Mouse (Mus musculus) C2C12 (cell line): Measurements from ENCODE around the gene Rps6kb2. TPM values are rescaled to one million over a fixed set of nuclear protein-coding genes. Genes with fewer than 3 reads are reported as not detected.

ENCODE experiments used
- H3K27me3 ChIP-seq: one replicate; pipeline ENCODE4 v1.6.1; 2011; ENCODE audit not compliant: control insufficient read depth, insufficient read depth, insufficient read length
- H3K36me3 ChIP-seq: one replicate; pipeline ENCODE4 v1.6.1; 2011; ENCODE audit not compliant: control insufficient read depth, insufficient read depth
- H3K4me3 ChIP-seq: one replicate; pipeline ENCODE4 v1.5.1; 2011; ENCODE audit warnings: mild to moderate bottlenecking, control low read depth; ENCODE audit not compliant: poor library complexity, insufficient read depth, severe bottlenecking
- H3K79me2 ChIP-seq: one replicate; pipeline ENCODE4 v1.6.1; 2011; ENCODE audit not compliant: control insufficient read depth, insufficient read depth
- H3K79me3 ChIP-seq: one replicate; pipeline ENCODE4 v1.6.1; 2011; ENCODE audit warnings: low read depth, control low read depth
- H3ac ChIP-seq: one replicate; pipeline ENCODE3; 2011; ENCODE audit warnings: low read depth; ENCODE audit not compliant: control insufficient read depth, insufficient read length
- CEBPB ChIP-seq: IDR thresholded peaks from one replicate; pipeline ENCODE4 v1.6.1; 2011; ENCODE audit warnings: low read depth, mild to moderate bottlenecking, control low read depth, moderate library complexity
- CTCF ChIP-seq: IDR thresholded peaks from one replicate; pipeline ENCODE4 v1.5.1; 2011; ENCODE audit not compliant: control insufficient read depth, insufficient read depth, insufficient read length
- FOSL1 ChIP-seq: IDR thresholded peaks from one replicate; pipeline ENCODE4 v1.8.0; 2011; ENCODE audit warnings: mild to moderate bottlenecking, low read length; ENCODE audit not compliant: poor library complexity, insufficient read depth, severe bottlenecking
- MAX ChIP-seq: IDR thresholded peaks from one replicate; pipeline ENCODE4 v1.6.1; 2011; ENCODE audit warnings: mild to moderate bottlenecking, control low read depth
- MYOD1 ChIP-seq: IDR thresholded peaks from one replicate; pipeline ENCODE4 v1.6.1; 2011; ENCODE audit warnings: low read depth; ENCODE audit not compliant: control insufficient read depth, insufficient read length
- MYOG ChIP-seq: IDR thresholded peaks from one replicate; pipeline ENCODE4 v1.6.1; 2011; ENCODE audit not compliant: control insufficient read depth, insufficient read length; ENCODE audit errors: extremely low read depth
- USF1 ChIP-seq: IDR thresholded peaks from one replicate; pipeline ENCODE4 v1.6.1; 2011; ENCODE audit warnings: low read depth, mild to moderate bottlenecking, control low read depth, moderate library complexity
- polyA plus RNA-seq: library from polyadenylated mRNA; unstranded; fragments of >200 nt; fragmentation: generic; extraction: Trizol; gene quantifications from one replicate; pipeline ENCODE4 v1.2.1, GENCODE M21; 2012; ENCODE audit warnings: missing spikeins

Gene Rps6kb2
- polyA plus RNA-seq, 1 experiment: 19.7 TPM

DNA sequence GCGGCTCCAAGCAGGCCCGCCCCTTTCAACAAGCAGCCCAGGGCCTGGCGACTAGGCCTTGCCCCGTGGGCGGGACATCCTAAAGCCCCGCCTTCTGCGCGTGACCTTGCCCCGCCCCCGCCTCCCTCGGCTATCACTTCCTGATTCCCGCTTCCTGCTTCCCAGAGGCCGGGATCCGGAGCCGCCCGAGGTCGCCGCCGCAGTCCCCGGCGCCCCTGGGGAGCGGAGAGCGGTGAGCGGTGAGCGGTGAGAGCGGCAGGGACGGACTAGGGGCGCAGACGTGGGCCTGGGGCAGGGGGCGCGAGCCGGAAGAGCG, 14.7 kb downstream of the Rps6kb2 start, which contains the start of gene Coro1b:
Coro1b (plus strand) TSS at position 129 of the 316 bp plus-strand sequence.
- H3K79me2 ChIP-seq: peaks cover 28% of the 10 kb centered on the region
- H3K27me3 ChIP-seq: no peaks in the 10 kb centered on the region
- H3K79me3 ChIP-seq: peaks cover 15% of the 10 kb centered on the region
- H3ac ChIP-seq: peak within 1 kb of the TSS; percentile 97
- peaks cover 19% of the 10 kb centered on the region for H3K36me3 ChIP-seq
- H3K4me3 ChIP-seq: peak within 1 kb of the TSS; percentile 74
- TF ChIP-seq FOSL1 (no peak), MYOD1 (no peak), MAX (peak; percentile 24), CTCF (no peak), USF1 (peak; percentile 68), MYOG (no peak), CEBPB (no peak)

DNA sequence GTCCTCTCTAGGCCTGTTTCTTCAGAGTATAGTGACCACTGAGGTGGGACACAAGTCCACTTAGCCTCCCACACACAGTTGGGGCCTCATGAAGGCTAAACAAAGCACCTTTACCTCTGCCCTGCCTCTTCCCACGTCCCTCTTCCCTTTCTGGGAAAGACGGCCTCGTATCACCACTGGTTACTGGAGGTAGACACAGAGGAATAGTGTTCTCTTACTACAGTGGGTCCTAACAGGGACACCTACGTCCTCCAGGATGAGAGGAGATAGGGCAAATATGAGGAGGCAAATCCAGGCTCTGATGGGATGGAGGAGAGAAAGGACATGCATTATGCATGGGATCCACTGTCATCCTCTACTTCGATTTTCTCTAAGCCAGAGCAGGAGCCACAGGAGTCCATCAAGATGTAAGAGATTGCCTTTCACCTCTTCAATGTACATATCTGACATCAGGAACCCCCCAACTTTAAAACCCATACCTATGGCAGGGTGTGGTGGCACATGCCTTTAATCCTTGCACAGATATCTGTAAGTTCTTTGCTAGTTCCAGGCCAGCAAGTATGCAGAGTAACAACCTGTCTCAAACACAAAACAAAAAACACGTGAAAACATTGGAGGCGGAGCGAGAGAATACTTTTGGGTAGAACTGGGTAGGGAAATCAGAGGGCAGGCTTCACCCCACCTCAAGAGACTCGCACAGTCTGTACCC, 15.2 kb downstream of the Rps6kb2 start:
- Histone ChIP-seq H3K79me3 (peaks cover 15% of the 10 kb centered on the region), H3K79me2 (peaks cover 28% of the 10 kb centered on the region), H3K36me3 (peaks cover 18% of the 10 kb centered on the region), H3K4me3 (no peak overlapping the region), H3ac (peak overlapping the region; percentile 31), H3K27me3 (no peaks in the 10 kb centered on the region)
- no peak for TF ChIP-seq CEBPB
- TF ChIP-seq CTCF: no peak
- no peak for TF ChIP-seq MYOG
- TF ChIP-seq USF1: no peak
- no peak for TF ChIP-seq MAX
- no peak for TF ChIP-seq MYOD1
- no peak for TF ChIP-seq FOSL1

GRCm38 (mm10) chr19:4147022-4147405, 16.1 kb downstream of the Rps6kb2 start:
- H3ac ChIP-seq: no peak overlapping the region
- peaks cover 15% of the 10 kb centered on the region for H3K79me3 ChIP-seq
- H3K4me3 ChIP-seq: no peak overlapping the region

GRCm38 (mm10) chr19:4146366-4147021, 16.7 kb downstream of the Rps6kb2 start:
- H3K79me3 ChIP-seq: peaks cover 15% of the 10 kb centered on the region
- H3K27me3 ChIP-seq: no peaks in the 10 kb centered on the region
- H3ac ChIP-seq: no peak overlapping the region
- H3K79me2 ChIP-seq: peaks cover 28% of the 10 kb centered on the region
- peaks cover 12% of the 10 kb centered on the region for H3K36me3 ChIP-seq
- no peak for TF ChIP-seq MYOD1
- no peak for TF ChIP-seq MYOG
- no peak for TF ChIP-seq MAX
- no peak for TF ChIP-seq USF1
- no peak for TF ChIP-seq CTCF
- no peak for TF ChIP-seq FOSL1
- no peak for TF ChIP-seq CEBPB
- H3K4me3 ChIP-seq: no peak overlapping the region

More at GRCm38 (mm10) chr19:4147022-4147405, 16.1 kb downstream of the Rps6kb2 start:
- no peaks in the 10 kb centered on the region for H3K27me3 ChIP-seq
- H3K36me3 ChIP-seq: peaks cover 15% of the 10 kb centered on the region
- TF ChIP-seq MYOG (no peak), CTCF (no peak), MYOD1 (no peak), FOSL1 (no peak)
- H3K79me2 ChIP-seq: peaks cover 28% of the 10 kb centered on the region

- Histone ChIP-seq H3K4me3 (no peak overlapping the region), H3K79me3 (peaks cover 15% of the 10 kb centered on the region), H3K79me2 (peaks cover 24% of the 10 kb centered on the region), H3ac (no peak overlapping the region), H3K36me3 (peaks cover 10% of the 10 kb centered on the region), H3K27me3 (no peaks in the 10 kb centered on the region)
- TF ChIP-seq CTCF (no peak), MYOD1 (no peak), MYOG (no peak), MAX (no peak), CEBPB (no peak), FOSL1 (no peak), USF1 (no peak)
Observed at GRCm38 (mm10) chr19:4145936-4146335, 17.2 kb downstream of the Rps6kb2 start.
